Mouse (Mus musculus) layer of hippocampus, postnatal 36 days (tissue): ENCODE data around the gene En1. TPM values are rescaled to one million over a fixed set of nuclear protein-coding genes. Genes with fewer than 3 reads are reported as not detected.

Experiments
- DNase-seq, 2 experiments: peaks; one replicate each; pipeline ENCODE4 v3.0.0; 2022
- total RNA-seq, 2 experiments: library from RNA; stranded (reverse); gene quantifications; 2 replicates each; pipeline ENCODE4 v1.2.3; 2021

The En1 gene
- total RNA-seq, 2 experiments from 2014 or later: not detected

- DNase-seq: no peak
These were observed 26.6 kb downstream of the En1 start for GRCm38 (mm10) chr1:120628821-120629220.

- DNase-seq: no peak
These were observed 41.2 kb downstream of the En1 start for GRCm38 (mm10) chr1:120643380-120643779.

- no peak for DNase-seq
These were observed 41.9 kb downstream of the En1 start for GRCm38 (mm10) chr1:120643848-120644711.

GRCm38 (mm10) chr1:120644755-120645154 lies 42.5 kb downstream of the En1 start:
- DNase-seq: no peak

DNA sequence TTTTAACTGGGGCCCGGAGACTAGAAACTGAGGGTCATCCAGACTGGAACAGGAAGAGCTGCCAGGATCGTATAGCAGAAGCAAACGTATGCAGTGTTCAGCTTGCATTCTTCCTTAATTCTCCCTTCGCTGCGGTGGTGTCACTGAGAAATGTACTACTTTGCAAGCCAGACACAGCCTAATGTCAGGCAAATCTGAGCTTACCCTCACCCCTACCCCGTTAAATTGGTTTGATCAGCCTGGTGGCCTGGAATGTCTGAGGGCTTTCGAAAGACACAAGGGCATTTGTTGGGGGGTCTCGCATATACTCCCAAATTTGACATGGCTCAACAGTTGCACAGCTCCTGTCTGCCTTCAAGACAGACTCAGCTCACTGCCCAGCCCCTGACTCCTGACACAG lies 47.9 kb downstream of the En1 start:
- DNase-seq: no peak

- DNase-seq: no peak
These were observed 49.8 kb downstream of the En1 start for GRCm38 (mm10) chr1:120651997-120652396.

GRCm38 (mm10) chr1:120654950-120655396 lies 52.8 kb downstream of the En1 start:
- DNase-seq: peak; percentile 27 to 31

Other genes with a start within 250 kb of the En1 start
- not detected for gene Marco, start 97.4 kb upstream of the En1 start, total RNA-seq